Mouse (Mus musculus) T-helper 1 cell (primary cell): ENCODE measurements at regions not wholly inside any gene's neighbourhood (a gene's known extent, or its start where the extent isn't known, plus 50 kb on each side); places are given as distances from the start of the nearest gene placed in this dataset.

Source experiments
- in situ Hi-C: fragments of 300-600 bp; cut with MboI, MseI; formaldehyde crosslinking; loops from one replicate; pipeline ENCODE4 v1.15.1; 2025; ENCODE audit warnings: high pct_unique_total_duplicates

- in situ Hi-C loops: no loop called here
These were observed 137.7 kb downstream of the Ipmk start for GRCm38 (mm10) chr10:71485063-71485762.

GRCm38 (mm10) chr10:71489791-71490190, 142.2 kb downstream of the Ipmk start:
- in situ Hi-C loops: no loop called here

- in situ Hi-C loops: no loop called here
These were observed 154.5 kb downstream of the Ipmk start for GRCm38 (mm10) chr10:71502096-71502495.

GRCm38 (mm10) chr10:71504219-71504618, 156.7 kb downstream of the Ipmk start:
- in situ Hi-C loops: no loop called here

- in situ Hi-C loops: loop anchor here (10.0 kb wide), 1 partner anchor 990 kb away; no protein-coding TSS in a partner anchor
These were observed 177.7 kb downstream of the Ipmk start for GRCm38 (mm10) chr10:71525290-71525689.

- in situ Hi-C loops: no loop called here
These were observed 186.2 kb downstream of the Ipmk start for GRCm38 (mm10) chr10:71533759-71534158.

- in situ Hi-C loops: no loop called here
These were observed 197.9 kb downstream of the Ipmk start for GRCm38 (mm10) chr10:71545489-71545888.

GRCm38 (mm10) chr10:71546507-71546906, 198.9 kb downstream of the Ipmk start:
- in situ Hi-C loops: no loop called here

- in situ Hi-C loops: no loop called here
These were observed 236.2 kb downstream of the Ipmk start for GRCm38 (mm10) chr10:71583716-71584115.

- in situ Hi-C loops: no loop called here
These were observed 251.0 kb downstream of the Ipmk start for GRCm38 (mm10) chr10:71598515-71598914.

GRCm38 (mm10) chr10:71613736-71614135, 266.2 kb downstream of the Ipmk start:
- in situ Hi-C loops: no loop called here

- in situ Hi-C loops: no loop called here
These were observed 269.6 kb downstream of the Ipmk start for GRCm38 (mm10) chr10:71617156-71617555.

- in situ Hi-C loops: no loop called here
These were observed 298.5 kb downstream of the Ipmk start for GRCm38 (mm10) chr10:71646071-71646470.

GRCm38 (mm10) chr10:71657525-71657924, 310.0 kb downstream of the Ipmk start:
- in situ Hi-C loops: no loop called here

GRCm38 (mm10) chr10:71663545-71663944, 316.0 kb downstream of the Ipmk start:
- in situ Hi-C loops: no loop called here

- in situ Hi-C loops: no loop called here
These were observed 319.6 kb downstream of the Ipmk start for GRCm38 (mm10) chr10:71667160-71667571.

- in situ Hi-C loops: no loop called here
These were observed 331.7 kb downstream of the Ipmk start for GRCm38 (mm10) chr10:71679240-71679639.

GRCm38 (mm10) chr10:71713456-71713855, 365.9 kb downstream of the Ipmk start:
- in situ Hi-C loops: no loop called here

- in situ Hi-C loops: no loop called here
These were observed 380.2 kb downstream of the Ipmk start for GRCm38 (mm10) chr10:71727746-71728145.

GRCm38 (mm10) chr10:71733821-71734220, 386.3 kb downstream of the Ipmk start:
- in situ Hi-C loops: no loop called here

GRCm38 (mm10) chr10:71734481-71734880, 386.9 kb downstream of the Ipmk start:
- in situ Hi-C loops: no loop called here

- in situ Hi-C loops: no loop called here
These were observed 390.7 kb downstream of the Ipmk start for GRCm38 (mm10) chr10:71738280-71738679.

- in situ Hi-C loops: no loop called here
These were observed 401.3 kb downstream of the Ipmk start for GRCm38 (mm10) chr10:71748557-71749493.
